Mouse (Mus musculus): Measurements from ENCODE around the gene Mael.

GRCm38 (mm10) chr1:166266918-166267317 lies 28.4 kb upstream of the Mael start:
- no peak for TF ChIP-seq CTCF (IDR thresholded peaks at IDR 0.05; ENCODE audit: low read depth)
- TF ChIP-seq EP300 (optimal IDR thresholded peaks at IDR 0.05): no peak
